Mouse (Mus musculus): Measurements from ENCODE around the gene Ugt1a10.

Ugt1a10 gene

GRCm38 (mm10) chr1:88260604-88261377 lies 205.6 kb downstream of the Ugt1a10 start:
- Histone ChIP-seq H3K27me3 (ENCODE audit: control insufficient read depth, insufficient read depth, low read length, poor library complexity, severe bottlenecking) (no peaks in the 10 kb centered on the region), H3K36me3 (ENCODE audit: control insufficient read depth, insufficient read depth, low read length, poor library complexity, severe bottlenecking) (peaks cover 15% of the 10 kb centered on the region)
- DNase-seq (ENCODE audit: low read depth, low spot score), result peak; percentile 66

- no peak for DNase-seq (ENCODE audit: low read depth, low spot score)
- H3K27me3 ChIP-seq (ENCODE audit: control insufficient read depth, insufficient read depth, low read length, poor library complexity, severe bottlenecking), result no peaks in the 10 kb centered on the region
- H3K36me3 ChIP-seq (ENCODE audit: control insufficient read depth, insufficient read depth, low read length, poor library complexity, severe bottlenecking), result peaks cover 21% of the 10 kb centered on the region
Measured at GRCm38 (mm10) chr1:88261706-88262105, 206.5 kb downstream of the Ugt1a10 start.

- Histone ChIP-seq H3K27me3 (ENCODE audit: control insufficient read depth, insufficient read depth, low read length, poor library complexity, severe bottlenecking) (no peaks in the 10 kb centered on the region), H3K36me3 (ENCODE audit: control insufficient read depth, insufficient read depth, low read length, poor library complexity, severe bottlenecking) (peaks cover 26% of the 10 kb centered on the region)
- no peak for DNase-seq (ENCODE audit: low read depth, low spot score)
Measured at GRCm38 (mm10) chr1:88262255-88262654, 207.1 kb downstream of the Ugt1a10 start.

GRCm38 (mm10) chr1:88262961-88263360 lies 207.8 kb downstream of the Ugt1a10 start:
- Histone ChIP-seq H3K36me3 (ENCODE audit: control insufficient read depth, insufficient read depth, low read length, poor library complexity, severe bottlenecking) (peaks cover 33% of the 10 kb centered on the region), H3K27me3 (ENCODE audit: control insufficient read depth, insufficient read depth, low read length, poor library complexity, severe bottlenecking) (no peaks in the 10 kb centered on the region)
- DNase-seq (ENCODE audit: low read depth, low spot score), result no peak

GRCm38 (mm10) chr1:88263778-88264177 lies 208.6 kb downstream of the Ugt1a10 start:
- Histone ChIP-seq H3K27me3 (ENCODE audit: control insufficient read depth, insufficient read depth, low read length, poor library complexity, severe bottlenecking) (no peaks in the 10 kb centered on the region), H3K36me3 (ENCODE audit: control insufficient read depth, insufficient read depth, low read length, poor library complexity, severe bottlenecking) (peaks cover 40% of the 10 kb centered on the region)
- DNase-seq (ENCODE audit: low read depth, low spot score), result no peak

GRCm38 (mm10) chr1:88264237-88264868 lies 209.2 kb downstream of the Ugt1a10 start:
- Histone ChIP-seq H3K36me3 (ENCODE audit: control insufficient read depth, insufficient read depth, low read length, poor library complexity, severe bottlenecking) (peaks cover 43% of the 10 kb centered on the region), H3K27me3 (ENCODE audit: control insufficient read depth, insufficient read depth, low read length, poor library complexity, severe bottlenecking) (no peaks in the 10 kb centered on the region)
- DNase-seq (ENCODE audit: low read depth, low spot score), result no peak

- Histone ChIP-seq H3K36me3 (ENCODE audit: control insufficient read depth, insufficient read depth, low read length, poor library complexity, severe bottlenecking) (peaks cover 48% of the 10 kb centered on the region), H3K27me3 (ENCODE audit: control insufficient read depth, insufficient read depth, low read length, poor library complexity, severe bottlenecking) (no peaks in the 10 kb centered on the region)
- no peak for DNase-seq (ENCODE audit: low read depth, low spot score)
Measured at GRCm38 (mm10) chr1:88264869-88265240, 209.7 kb downstream of the Ugt1a10 start.

- H3K36me3 ChIP-seq (ENCODE audit: control insufficient read depth, insufficient read depth, low read length, poor library complexity, severe bottlenecking), result peaks cover 49% of the 10 kb centered on the region
- DNase-seq (ENCODE audit: low read depth, low spot score), result no peak
- H3K27me3 ChIP-seq (ENCODE audit: control insufficient read depth, insufficient read depth, low read length, poor library complexity, severe bottlenecking), result no peaks in the 10 kb centered on the region
Measured at GRCm38 (mm10) chr1:88266123-88266522, 210.9 kb downstream of the Ugt1a10 start.

- Histone ChIP-seq H3K27me3 (ENCODE audit: control insufficient read depth, insufficient read depth, low read length, poor library complexity, severe bottlenecking) (no peaks in the 10 kb centered on the region), H3K36me3 (ENCODE audit: control insufficient read depth, insufficient read depth, low read length, poor library complexity, severe bottlenecking) (peaks cover 49% of the 10 kb centered on the region)
- no peak for DNase-seq (ENCODE audit: low read depth, low spot score)
Measured at GRCm38 (mm10) chr1:88267489-88267888, 212.3 kb downstream of the Ugt1a10 start.

GRCm38 (mm10) chr1:88268070-88268469 lies 212.9 kb downstream of the Ugt1a10 start:
- H3K27me3 ChIP-seq (ENCODE audit: control insufficient read depth, insufficient read depth, low read length, poor library complexity, severe bottlenecking), result no peaks in the 10 kb centered on the region
- H3K36me3 ChIP-seq (ENCODE audit: control insufficient read depth, insufficient read depth, low read length, poor library complexity, severe bottlenecking), result peaks cover 49% of the 10 kb centered on the region
- no peak for DNase-seq (ENCODE audit: low read depth, low spot score)
